Mouse (Mus musculus) splenic B cell, adult 2 months (primary cell): ENCODE measurements around the gene Slc22a23.
A peak's percentile ranks its signal among the peaks of the same experiment; 100 is the strongest.

Source experiments
- DNase-seq: peaks from one replicate; pipeline ENCODE4 v3.0.0-alpha.2; 2011; ENCODE audit warnings: low read depth, low spot score
- H3K27me3 ChIP-seq: 2 replicates; pipeline ENCODE4 v1.6.1; 2012; ENCODE audit warnings: mild to moderate bottlenecking, low read length, moderate library complexity, mixed read lengths; ENCODE audit not compliant: control insufficient read depth, poor library complexity, insufficient read depth, severe bottlenecking
- H3K36me3 ChIP-seq: 2 replicates; pipeline ENCODE4 v1.6.1; 2012; ENCODE audit warnings: mild to moderate bottlenecking, low read length, moderate library complexity, mixed read lengths; ENCODE audit not compliant: control insufficient read depth, poor library complexity, insufficient read depth, severe bottlenecking

Slc22a23 gene

GRCm38 (mm10) chr13:34151425-34151824 is 193.6 kb downstream of the Slc22a23 start:
- no peaks in the 10 kb centered on the region for H3K36me3 ChIP-seq
- DNase-seq: no peak
- H3K27me3 ChIP-seq: 0 out of 2 replicates have a peak, but pooled peaks cover 2% of the 10 kb centered on the region

- 0 out of 2 replicates have a peak, but pooled peaks cover 2% of the 10 kb centered on the region for H3K27me3 ChIP-seq
- DNase-seq: no peak
- no peaks in the 10 kb centered on the region for H3K36me3 ChIP-seq
Measured at GRCm38 (mm10) chr13:34150271-34151027, 194.5 kb downstream of the Slc22a23 start.

GRCm38 (mm10) chr13:34149463-34150176 is 195.4 kb downstream of the Slc22a23 start:
- Histone ChIP-seq H3K36me3 (no peaks in the 10 kb centered on the region), H3K27me3 (0 out of 2 replicates have a peak, but pooled peaks cover 2% of the 10 kb centered on the region)
- DNase-seq: no peak

- H3K36me3 ChIP-seq: no peaks in the 10 kb centered on the region
- H3K27me3 ChIP-seq: no peaks in the 10 kb centered on the region
- peak; percentile 38 for DNase-seq
Measured at GRCm38 (mm10) chr13:34148767-34149392, 196.1 kb downstream of the Slc22a23 start.

GRCm38 (mm10) chr13:34148181-34148580 is 196.8 kb downstream of the Slc22a23 start:
- Histone ChIP-seq H3K27me3 (no peaks in the 10 kb centered on the region), H3K36me3 (no peaks in the 10 kb centered on the region)
- DNase-seq: no peak

- H3K36me3 ChIP-seq: no peaks in the 10 kb centered on the region
- H3K27me3 ChIP-seq: no peaks in the 10 kb centered on the region
- no peak for DNase-seq
Measured at GRCm38 (mm10) chr13:34146916-34147315, 198.1 kb downstream of the Slc22a23 start.

- Histone ChIP-seq H3K27me3 (no peaks in the 10 kb centered on the region), H3K36me3 (no peaks in the 10 kb centered on the region)
- DNase-seq: no peak
Measured at GRCm38 (mm10) chr13:34143389-34143788, 201.6 kb downstream of the Slc22a23 start.

- H3K27me3 ChIP-seq: no peaks in the 10 kb centered on the region
- H3K36me3 ChIP-seq: no peaks in the 10 kb centered on the region
- no peak for DNase-seq
Measured at GRCm38 (mm10) chr13:34136605-34137004, 208.4 kb downstream of the Slc22a23 start.

GRCm38 (mm10) chr13:34134276-34134675 is 210.7 kb downstream of the Slc22a23 start:
- Histone ChIP-seq H3K27me3 (no peaks in the 10 kb centered on the region), H3K36me3 (no peaks in the 10 kb centered on the region)
- DNase-seq: no peak

GRCm38 (mm10) chr13:34133326-34134071 is 211.5 kb downstream of the Slc22a23 start:
- H3K36me3 ChIP-seq: no peaks in the 10 kb centered on the region
- H3K27me3 ChIP-seq: no peaks in the 10 kb centered on the region
- no peak for DNase-seq

- Histone ChIP-seq H3K36me3 (no peaks in the 10 kb centered on the region), H3K27me3 (no peaks in the 10 kb centered on the region)
- no peak for DNase-seq
Measured at GRCm38 (mm10) chr13:34132875-34133274, 212.1 kb downstream of the Slc22a23 start.

GRCm38 (mm10) chr13:34132299-34132698 is 212.7 kb downstream of the Slc22a23 start:
- DNase-seq: no peak
- Histone ChIP-seq H3K27me3 (no peaks in the 10 kb centered on the region), H3K36me3 (no peaks in the 10 kb centered on the region)

GRCm38 (mm10) chr13:34131708-34132060 is 213.3 kb downstream of the Slc22a23 start:
- DNase-seq: peak; percentile 75
- Histone ChIP-seq H3K27me3 (no peaks in the 10 kb centered on the region), H3K36me3 (no peaks in the 10 kb centered on the region)

GRCm38 (mm10) chr13:34131011-34131707 is 213.8 kb downstream of the Slc22a23 start:
- DNase-seq: peak; percentile 53
- no peaks in the 10 kb centered on the region for H3K27me3 ChIP-seq
- no peaks in the 10 kb centered on the region for H3K36me3 ChIP-seq
